Mouse (Mus musculus) MEL (cell line): ENCODE measurements around the gene Atf2.
A peak's percentile ranks its signal among the peaks of the same experiment; 100 is the strongest.

Source experiments
- CTCF ChIP-seq, 3 experiments: IDR thresholded peaks in 2 of 3; conservative IDR thresholded peaks in 1 of 3; 2 replicates each; pipeline ENCODE4 v1.5.1; 2011 to 2012; ENCODE audit warnings: low read length in 3 of 3, low read depth in 2 of 3, mild to moderate bottlenecking in 2 of 3, improper control_type of control experiment in 1 of 3, inconsistent platforms in 1 of 3, mixed read lengths in 1 of 3, moderate library complexity in 1 of 3; ENCODE audit not compliant: control insufficient read depth in 1 of 3, insufficient read depth in 1 of 3, poor library complexity in 1 of 3, severe bottlenecking in 1 of 3
- EP300 ChIP-seq, 2 experiments: IDR thresholded peaks; 2 replicates each; pipeline ENCODE4 v1.6.1; 2011; ENCODE audit warnings: improper control_type of control experiment in 2 of 2, low read length in 2 of 2, low read depth in 1 of 2, mild to moderate bottlenecking in 1 of 2
- GATA1 ChIP-seq: IDR thresholded peaks from 2 replicates; pipeline ENCODE4 v1.6.1; 2011; ENCODE audit warnings: low read depth, low read length, improper control_type of control experiment
- HCFC1 ChIP-seq: IDR thresholded peaks from 2 replicates; pipeline ENCODE4 v1.6.1; 2012; ENCODE audit warnings: low read depth, mild to moderate bottlenecking, inconsistent platforms, low read length, improper control_type of control experiment, moderate library complexity
- POLR2A ChIP-seq, 2 experiments: IDR thresholded peaks; 2 replicates each; pipeline ENCODE4 v1.6.1; 2011 to 2012; ENCODE audit warnings: low read length in 2 of 2, mild to moderate bottlenecking in 2 of 2, control low read depth in 1 of 2, improper control_type of control experiment in 1 of 2, low read depth in 1 of 2, moderate library complexity in 1 of 2; ENCODE audit not compliant: control insufficient read depth in 1 of 2, insufficient read depth in 1 of 2, poor library complexity in 1 of 2
- SMC3 ChIP-seq: IDR thresholded peaks from 2 replicates; pipeline ENCODE4 v1.6.1; 2011; ENCODE audit warnings: low read depth, low read length, improper control_type of control experiment
- TAL1 ChIP-seq: IDR thresholded peaks from 2 replicates; pipeline ENCODE4 v1.6.1; 2012; ENCODE audit warnings: mild to moderate bottlenecking, inconsistent platforms, low read length, moderate library complexity, mixed read lengths
- TBP ChIP-seq: IDR thresholded peaks from 2 replicates; pipeline ENCODE4 v1.8.0; 2011; ENCODE audit warnings: low read depth, low read length, improper control_type of control experiment
- UBTF ChIP-seq: IDR thresholded peaks from 2 replicates; pipeline ENCODE4 v1.6.1; 2012; ENCODE audit warnings: low read depth, mild to moderate bottlenecking, inconsistent platforms, low read length, improper control_type of control experiment, moderate library complexity, borderline replicate concordance; ENCODE audit not compliant: insufficient read depth
- USF1 ChIP-seq: IDR thresholded peaks from 2 replicates; pipeline ENCODE4 v1.6.1; 2014; ENCODE audit warnings: low read depth, mild to moderate bottlenecking, inconsistent platforms, low read length, improper control_type of control experiment, moderate library complexity

DNA sequence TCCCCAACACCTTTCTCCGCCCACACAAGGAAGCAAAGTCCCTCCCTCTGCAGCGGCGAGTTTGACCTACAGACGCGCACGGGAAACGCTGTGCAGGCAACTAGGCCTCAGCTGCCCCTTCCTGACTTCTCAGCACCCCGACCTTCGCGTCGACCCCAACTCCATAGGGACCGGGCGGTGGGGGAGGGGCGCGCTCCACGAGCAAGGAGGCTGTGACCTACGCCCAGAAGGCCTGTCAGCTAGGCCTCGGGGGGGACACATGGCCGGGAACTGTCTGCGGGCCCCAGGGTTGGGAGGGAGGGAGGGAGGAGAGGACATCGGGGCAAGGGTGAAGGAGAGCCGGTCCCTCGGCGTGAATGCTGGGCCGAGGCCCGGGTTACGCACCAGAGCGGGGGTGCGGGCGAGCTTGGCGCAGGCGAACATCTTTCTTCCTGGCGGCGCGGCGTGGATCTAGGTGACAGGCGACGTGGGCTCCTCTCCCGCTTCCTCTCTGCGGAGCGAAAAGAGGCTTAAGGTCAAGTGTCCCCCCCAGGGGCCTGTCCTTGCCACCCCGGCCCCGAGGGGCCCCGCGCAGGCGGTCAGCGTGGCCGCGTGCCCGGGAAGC lies 18.2 kb upstream of the Atf2 start:
- TF ChIP-seq USF1 (no peak), POLR2A (IDR thresholded peaks at IDR 0.05; ENCODE audit: control insufficient read depth in 1 of 2, insufficient read depth in 1 of 2, low read depth in 1 of 2, low read length in 2 of 2, poor library complexity in 1 of 2) (no peak), HCFC1 (peak; percentile 48; the same call in 1 of the 2 replicates), SMC3 (no peak), EP300 (IDR thresholded peaks at IDR 0.05; ENCODE audit: low read depth in 1 of 2, low read length in 2 of 2) (no peak), CTCF (IDR thresholded peaks at IDR 0.05 in 2 of 3, conservative IDR thresholded peaks at IDR 0.05 in 1 of 3; ENCODE audit: control insufficient read depth in 1 of 3, insufficient read depth in 1 of 3, low read depth in 2 of 3, low read length in 3 of 3, poor library complexity in 1 of 3, severe bottlenecking in 1 of 3) (no peak), TAL1 (no peak), GATA1 (no peak), UBTF (0 out of 2 replicates have a peak, but pooled peaks have one; percentile 44), TBP (0 out of 2 replicates have a peak, but pooled peaks have one; percentile 28)
